Mouse (Mus musculus): ENCODE results near the gene Zfpm1. TPM values are rescaled to one million over a fixed set of nuclear protein-coding genes. Genes with fewer than 3 reads are reported as not detected.
"Not testable (repeated sequence)": the region's sequence is repeated elsewhere in the genome, so short reads cannot be mapped to it uniquely, and the experiment has no call there.

Zfpm1 gene
- polyA plus RNA-seq, 1 experiment = 23.3 TPM

- DNase-seq (ENCODE audit: low read depth) = not testable (repeated sequence)
These were observed 42.0 kb downstream of the Zfpm1 start for GRCm38 (mm10) chr8:122323951-122324402.

DNA sequence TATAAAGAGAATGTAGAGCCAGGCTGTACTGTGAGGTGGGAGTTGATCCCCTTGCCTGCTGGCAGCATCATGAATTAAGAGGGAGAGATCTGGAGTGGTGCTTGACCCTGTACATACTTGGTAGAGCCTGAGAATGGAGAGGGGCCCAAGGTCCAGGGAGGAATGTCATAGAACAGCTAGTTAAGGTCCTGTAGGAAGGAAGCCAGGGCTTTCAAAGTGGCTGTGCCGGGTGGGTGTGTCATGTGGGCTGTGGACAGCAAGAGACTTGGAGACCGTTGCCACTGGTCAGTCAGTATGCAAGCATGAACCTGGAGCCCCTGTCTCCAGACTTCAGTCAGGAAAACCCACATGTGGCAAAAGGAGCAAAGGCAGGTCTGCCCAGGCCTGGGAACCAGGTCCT is 43.3 kb downstream of the Zfpm1 start:
- no peak for DNase-seq (ENCODE audit: low read depth)

GRCm38 (mm10) chr8:122326114-122326542 is 44.2 kb downstream of the Zfpm1 start:
- DNase-seq (ENCODE audit: low read depth) = no peak

GRCm38 (mm10) chr8:122329072-122329471 is 47.1 kb downstream of the Zfpm1 start:
- DNase-seq (ENCODE audit: low read depth) = no peak

DNA sequence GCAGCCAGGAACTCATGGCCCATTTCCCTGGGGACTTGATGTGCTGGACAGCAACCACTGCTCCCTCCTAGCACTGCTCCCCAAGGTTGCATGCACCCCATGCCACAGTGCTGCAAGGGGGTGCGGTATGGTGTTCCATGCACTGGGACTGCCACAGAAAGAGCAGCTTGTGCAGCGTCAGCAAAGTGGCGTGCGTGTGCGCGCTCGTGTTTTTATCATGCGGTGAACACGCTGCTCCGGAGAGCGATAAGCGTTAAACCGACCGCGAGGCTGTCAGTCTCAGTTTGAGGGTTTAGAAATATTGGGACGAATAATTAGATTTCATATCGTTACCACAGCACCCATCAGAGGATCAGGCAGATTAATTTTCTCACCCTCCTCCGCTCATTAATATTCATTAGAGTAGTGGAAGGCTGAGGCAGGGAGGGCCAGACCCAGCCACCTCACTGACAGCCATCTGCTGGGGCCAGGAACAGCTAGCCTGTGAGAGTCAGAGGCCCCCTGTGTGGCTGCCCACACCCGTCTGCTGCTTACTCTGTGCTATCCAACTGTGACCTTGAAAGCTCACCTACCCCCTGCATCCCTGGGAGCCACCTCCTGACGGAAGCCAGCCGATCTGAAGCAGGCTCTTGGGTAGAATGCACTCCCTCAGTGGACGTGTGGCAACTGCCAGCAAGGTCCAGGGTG is 47.8 kb downstream of the Zfpm1 start:
- no peak for DNase-seq (ENCODE audit: low read depth)

GRCm38 (mm10) chr8:122330446-122331133 is 48.6 kb downstream of the Zfpm1 start:
- DNase-seq (ENCODE audit: low read depth) = no peak

GRCm38 (mm10) chr8:122331134-122331523 is 49.2 kb downstream of the Zfpm1 start:
- DNase-seq (ENCODE audit: low read depth) = no peak

DNA sequence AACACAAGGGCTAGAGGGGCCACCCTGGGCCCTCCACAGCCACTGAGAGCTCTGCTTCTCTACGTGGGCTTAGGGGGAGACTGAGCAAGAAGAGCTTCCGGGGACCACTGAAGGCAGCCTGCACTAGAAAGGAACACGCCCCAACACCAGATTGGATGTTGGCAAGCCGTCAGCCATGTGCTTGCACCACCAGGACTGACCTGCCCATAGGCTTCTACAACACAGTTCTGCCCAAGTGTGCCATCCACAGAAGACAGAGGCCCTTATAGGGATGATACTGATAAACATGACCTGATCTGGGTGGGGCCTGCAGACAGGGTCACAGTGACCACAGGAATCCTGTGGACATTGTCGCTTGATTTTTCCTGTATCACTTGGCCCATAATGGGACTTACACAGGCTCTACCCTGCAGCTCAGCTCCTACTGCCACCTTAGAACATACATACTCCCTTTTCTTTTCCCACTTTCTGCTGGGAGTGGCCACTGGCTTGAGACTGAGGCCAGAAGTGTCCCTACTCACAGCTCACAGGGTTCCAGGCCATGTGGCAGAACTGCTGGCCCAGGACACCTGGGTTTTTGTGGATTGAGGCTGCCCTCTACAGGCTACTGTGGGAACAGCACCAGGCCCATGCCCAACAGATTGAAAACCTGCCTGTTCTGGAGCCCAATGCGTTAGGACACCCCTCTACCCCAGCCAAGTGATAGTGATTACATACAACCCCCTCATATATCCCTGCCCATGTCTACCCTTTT is 51.0 kb downstream of the Zfpm1 start:
- no peak for DNase-seq (ENCODE audit: low read depth)

GRCm38 (mm10) chr8:122333531-122333930 is 51.6 kb downstream of the Zfpm1 start:
- DNase-seq (ENCODE audit: low read depth) = no peak

DNA sequence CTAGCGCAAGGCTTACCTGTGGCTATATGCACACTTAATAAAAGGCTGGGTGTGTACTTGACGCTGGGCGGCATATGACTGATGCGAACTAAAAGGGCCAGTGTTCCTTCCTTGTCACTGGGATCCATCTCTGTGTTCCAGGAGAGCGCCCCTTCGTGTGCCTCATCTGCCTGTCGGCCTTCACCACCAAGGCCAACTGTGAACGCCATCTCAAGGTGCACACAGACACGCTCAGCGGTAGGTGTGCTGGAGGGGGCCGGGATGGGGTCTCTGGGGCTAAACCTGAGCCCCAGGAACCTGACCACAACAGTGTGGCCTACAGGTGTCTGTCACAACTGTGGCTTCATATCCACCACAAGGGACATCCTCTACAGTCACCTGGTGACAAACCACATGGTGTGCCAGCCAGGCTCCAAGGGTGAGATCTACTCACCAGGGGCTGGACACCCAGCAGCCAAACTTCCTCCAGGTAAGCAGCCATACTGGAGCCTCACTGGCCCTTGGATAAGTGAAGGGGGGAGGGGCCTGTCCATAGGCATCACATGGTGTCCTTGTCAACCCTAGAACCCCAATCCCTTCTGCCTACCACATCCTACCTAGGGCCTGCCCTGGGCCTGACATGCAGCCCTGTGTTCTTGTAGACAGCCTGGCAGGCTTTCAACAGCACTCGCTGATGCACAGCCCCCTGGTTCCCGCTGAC is 53.0 kb downstream of the Zfpm1 start:
- DNase-seq (ENCODE audit: low read depth) = no peak

DNA sequence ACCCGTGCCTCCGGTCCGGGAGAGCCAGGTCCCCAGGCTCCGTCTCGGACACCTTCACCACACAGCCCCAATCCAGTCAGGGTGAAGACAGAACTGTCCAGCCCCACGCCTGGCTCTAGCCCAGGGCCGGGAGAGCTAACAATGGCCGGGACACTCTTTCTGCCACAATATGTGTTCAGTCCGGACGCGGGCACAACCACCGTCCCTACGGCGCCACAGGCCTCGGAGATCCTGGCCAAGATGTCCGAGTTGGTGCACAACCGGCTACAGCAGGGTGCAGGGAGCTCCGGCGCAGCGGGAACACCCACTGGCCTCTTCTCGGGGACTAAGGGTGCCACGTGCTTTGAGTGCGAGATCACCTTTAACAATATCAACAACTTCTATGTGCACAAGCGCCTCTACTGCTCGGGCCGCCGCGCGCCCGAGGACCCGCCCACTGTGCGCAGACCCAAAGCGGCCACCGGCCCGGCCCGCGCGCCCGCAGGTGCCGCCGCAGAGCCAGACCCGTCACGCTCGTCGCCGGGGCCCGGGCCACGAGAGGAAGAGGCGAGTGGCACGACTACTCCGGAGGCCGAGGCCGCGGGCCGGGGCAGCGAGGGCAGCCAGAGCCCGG is 53.8 kb downstream of the Zfpm1 start:
- DNase-seq (ENCODE audit: low read depth) = no peak

- DNase-seq (ENCODE audit: low read depth) = no peak
These were observed 54.4 kb downstream of the Zfpm1 start for GRCm38 (mm10) chr8:122336251-122336910.

GRCm38 (mm10) chr8:122338852-122339251 is 56.9 kb downstream of the Zfpm1 start:
- DNase-seq (ENCODE audit: low read depth) = no peak

DNA sequence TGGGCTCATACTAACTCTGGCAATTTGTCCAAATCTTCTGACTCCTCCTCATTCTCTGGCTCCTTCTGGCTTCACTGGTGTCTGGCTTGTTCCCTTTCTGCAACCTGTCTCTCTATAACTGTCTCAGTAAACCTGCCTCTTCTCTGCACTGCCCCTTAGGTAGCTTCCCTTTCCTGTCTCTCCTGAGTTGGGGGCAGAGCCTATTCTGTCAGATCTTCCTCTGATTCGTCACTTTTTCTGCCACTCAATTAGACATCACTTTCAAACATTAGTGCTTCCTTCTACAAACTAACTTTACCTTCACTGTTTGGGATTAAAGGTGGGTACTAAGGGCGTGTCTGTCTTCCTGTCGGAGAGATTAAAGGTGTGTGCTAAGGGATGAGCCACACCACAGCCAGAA is 58.8 kb downstream of the Zfpm1 start:
- no peak for DNase-seq (ENCODE audit: low read depth)

GRCm38 (mm10) chr8:122341790-122342189 is 59.8 kb downstream of the Zfpm1 start:
- DNase-seq (ENCODE audit: low read depth) = no peak

DNA sequence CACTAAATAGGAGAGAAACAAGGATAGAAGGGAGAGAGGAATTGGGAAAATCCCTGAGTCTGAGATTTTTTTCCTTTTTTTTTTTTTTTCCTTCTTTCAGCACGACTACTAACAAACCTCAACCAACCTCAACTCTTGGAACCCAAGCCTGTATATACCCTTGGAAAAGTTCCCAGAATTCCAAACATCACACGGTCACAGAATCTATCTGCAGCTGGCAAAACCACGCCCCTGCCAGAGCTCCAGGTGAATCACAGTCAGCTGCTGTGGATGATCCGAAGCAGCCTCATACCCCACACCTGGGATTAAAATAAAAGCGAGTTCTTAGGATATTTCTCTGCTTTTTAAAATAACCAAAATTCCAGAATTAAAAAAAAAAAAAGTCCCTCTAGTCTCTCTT is 60.4 kb downstream of the Zfpm1 start:
- no peak for DNase-seq (ENCODE audit: low read depth)

DNA sequence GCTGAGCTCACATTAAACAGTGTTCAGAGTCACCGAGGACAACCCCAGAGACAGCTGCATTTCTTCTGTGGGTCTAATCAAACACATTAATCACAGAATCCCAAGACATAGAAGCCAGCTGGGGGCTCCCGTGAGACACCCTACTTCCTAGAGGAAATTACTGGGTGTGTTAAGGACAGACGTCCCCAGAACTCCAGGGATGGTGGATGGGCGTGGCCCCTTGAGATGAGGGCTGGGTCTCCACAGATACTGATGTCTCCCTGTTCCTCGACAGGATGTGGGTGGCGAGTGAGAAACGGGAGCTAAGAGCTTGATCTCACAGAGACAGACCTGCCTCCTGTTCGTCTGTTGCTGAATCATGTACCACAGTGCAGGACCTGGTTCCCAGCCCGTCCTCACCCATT is 60.9 kb downstream of the Zfpm1 start:
- no peak for DNase-seq (ENCODE audit: low read depth)

- DNase-seq (ENCODE audit: low read depth) = no peak
These were observed 61.4 kb downstream of the Zfpm1 start for GRCm38 (mm10) chr8:122343341-122343740.

GRCm38 (mm10) chr8:122343758-122344157 is 61.8 kb downstream of the Zfpm1 start:
- no peak for DNase-seq (ENCODE audit: low read depth)

GRCm38 (mm10) chr8:122344219-122344618 is 62.3 kb downstream of the Zfpm1 start:
- no peak for DNase-seq (ENCODE audit: low read depth)

All from gonadal fat pad, adult 2 months (tissue).